Mouse (Mus musculus) gastrocnemius, postnatal 4 days (tissue): ENCODE measurements around the gene Hivep3. TPM values are rescaled to one million over a fixed set of nuclear protein-coding genes. Genes with fewer than 3 reads are reported as not detected.

Source experiments
- DNase-seq, 2 experiments: peaks; one replicate each; pipeline ENCODE4 v3.0.0; 2021 to 2022; ENCODE audit warnings: low spot score in 2 of 2, mixed read lengths in 2 of 2
- total RNA-seq, 2 experiments: library from RNA; stranded (reverse); gene quantifications; 2 replicates each; pipeline ENCODE4 v1.2.3; 2021

Gene Hivep3
- total RNA-seq, 2 experiments from 2014 or later = 5.5 to 5.7 TPM

- DNase-seq = no peak
Measured at GRCm38 (mm10) chr4:119897054-119897855, 163.7 kb downstream of the Hivep3 start.

GRCm38 (mm10) chr4:119901556-119902491, 168.2 kb downstream of the Hivep3 start:
- DNase-seq = peak in 1 of 2 experiments; percentile 69

- peak in 1 of 2 experiments; percentile 53 for DNase-seq
Measured at GRCm38 (mm10) chr4:119903328-119903727, 169.7 kb downstream of the Hivep3 start.

- peak in 1 of 2 experiments; percentile 48 for DNase-seq
Measured at GRCm38 (mm10) chr4:119903806-119904205, 170.2 kb downstream of the Hivep3 start.

GRCm38 (mm10) chr4:119904296-119904695, 170.7 kb downstream of the Hivep3 start:
- no peak for DNase-seq

- no peak for DNase-seq
Measured at GRCm38 (mm10) chr4:119907106-119907505, 173.5 kb downstream of the Hivep3 start.

GRCm38 (mm10) chr4:119911071-119911904, 177.7 kb downstream of the Hivep3 start:
- no peak for DNase-seq

GRCm38 (mm10) chr4:119912216-119912615, 178.6 kb downstream of the Hivep3 start:
- no peak for DNase-seq

GRCm38 (mm10) chr4:119914194-119914593, 180.6 kb downstream of the Hivep3 start:
- no peak for DNase-seq

GRCm38 (mm10) chr4:119915069-119915468, 181.5 kb downstream of the Hivep3 start:
- DNase-seq = no peak

- peak in 1 of 2 experiments; percentile 38 for DNase-seq
Measured at GRCm38 (mm10) chr4:119917502-119917901, 183.9 kb downstream of the Hivep3 start.

GRCm38 (mm10) chr4:119919349-119919748, 185.8 kb downstream of the Hivep3 start:
- DNase-seq = no peak

GRCm38 (mm10) chr4:119921022-119921717, 187.6 kb downstream of the Hivep3 start:
- DNase-seq = no peak

GRCm38 (mm10) chr4:119921723-119922266, 188.2 kb downstream of the Hivep3 start:
- DNase-seq = no peak

GRCm38 (mm10) chr4:119922945-119923344, 189.4 kb downstream of the Hivep3 start:
- no peak for DNase-seq

- no peak for DNase-seq
Measured at GRCm38 (mm10) chr4:119923410-119923809, 189.8 kb downstream of the Hivep3 start.

- no peak for DNase-seq
Measured at GRCm38 (mm10) chr4:119925052-119925451, 191.5 kb downstream of the Hivep3 start.

GRCm38 (mm10) chr4:119931923-119932322, 198.3 kb downstream of the Hivep3 start:
- no peak for DNase-seq

- DNase-seq = peak in 1 of 2 experiments; percentile 34
Measured at GRCm38 (mm10) chr4:119932549-119933257, 199.1 kb downstream of the Hivep3 start.
